Mouse (Mus musculus): ENCODE results near the gene Cers6.

- no peak for TF ChIP-seq GATA1 (IDR thresholded peaks at IDR 0.05; ENCODE audit: low read length)
- TF ChIP-seq TAL1 (IDR thresholded peaks at IDR 0.05; ENCODE audit: low read length), result no peak
Measured at GRCm38 (mm10) chr2:68995723-68996122, 134.5 kb downstream of the Cers6 start.
